Mouse (Mus musculus) right cerebral cortex, postnatal 14 days (tissue): Measurements from ENCODE around the gene Fiz1.

Experiments
- DNase-seq: peaks from one replicate; pipeline ENCODE4 v3.0.0; 2022

Fiz1 gene

GRCm38 (mm10) chr7:4996003-4996895, 18.2 kb downstream of the Fiz1 start, which contains the start of gene Zfp579:
Gene Zfp579, minus strand, starts transcription at chr7:4996158.
- peak; percentile 93 for DNase-seq

- no peak for DNase-seq
Observed at GRCm38 (mm10) chr7:4995268-4996002, 19.1 kb downstream of the Fiz1 start.

- no peak for DNase-seq
Observed at GRCm38 (mm10) chr7:4993999-4994788, 20.3 kb downstream of the Fiz1 start.

GRCm38 (mm10) chr7:4993347-4993998, 21.0 kb downstream of the Fiz1 start:
- DNase-seq, result no peak

GRCm38 (mm10) chr7:4988250-4988649, 26.2 kb downstream of the Fiz1 start:
- DNase-seq, result no peak

GRCm38 (mm10) chr7:4976832-4977231, 37.7 kb downstream of the Fiz1 start:
- DNase-seq, result no peak

- no peak for DNase-seq
Observed at GRCm38 (mm10) chr7:4975455-4975854, 39.0 kb downstream of the Fiz1 start.

- no peak for DNase-seq
Observed at GRCm38 (mm10) chr7:4972321-4973047, 42.0 kb downstream of the Fiz1 start.

- DNase-seq, result no peak
Observed at GRCm38 (mm10) chr7:4971710-4972109, 42.8 kb downstream of the Fiz1 start.

GRCm38 (mm10) chr7:4971068-4971467, 43.4 kb downstream of the Fiz1 start, which contains the start of gene Sbk3:
Gene Sbk3, minus strand, starts transcription at chr7:4971168.
- no peak for DNase-seq

GRCm38 (mm10) chr7:4964988-4965387, 49.5 kb downstream of the Fiz1 start:
- DNase-seq, result no peak

- peak; percentile 76 for DNase-seq
Observed at GRCm38 (mm10) chr7:4964272-4964671, 50.2 kb downstream of the Fiz1 start, which contains the start of gene Sbk2. Gene Sbk2, minus strand, starts transcription at chr7:4964406.

- DNase-seq, result no peak
Observed at GRCm38 (mm10) chr7:4963527-4963926, 51.0 kb downstream of the Fiz1 start.

- DNase-seq, result no peak
Observed at GRCm38 (mm10) chr7:4957361-4957760, 57.1 kb downstream of the Fiz1 start.
